11 mouse cellular contexts compared by ENCODE assay signal in genomic region chr14:55857588-55857987, GRCm38 (mm10). TPM values are rescaled to one million over a fixed set of nuclear protein-coding genes. Genes with fewer than 3 reads are reported as not detected.
DNase-seq lines count a peak whose midpoint lies in the region; ATAC-seq lines count a peak whose summit lies in the region.
"Had no signal": no experiment of that assay in that cellular context is flagged by ENCODE, and none has a peak within 500 bp of the region (broad histone marks: within the 10 kb centered on the region; RNA-seq: fewer than 3 reads in every experiment).

No protein-coding gene starts in this region.

- no peak for ATAC-seq in forebrain, embryonic 12.5 days (ENCODE audit: low FRiP score)
- no peak for ATAC-seq in forebrain, embryonic 11.5 days (replicated peaks; ENCODE audit: low FRiP score)
- ATAC-seq in midbrain, embryonic 13.5 days: no peak
- no peak for ATAC-seq in midbrain, embryonic 11.5 days (ENCODE audit: low FRiP score)
- no peak for ATAC-seq in lung, embryonic 15.5 days (ENCODE audit: borderline replicate concordance, extremely low read depth, low FRiP score, low TSS enrichment)
- no peak for ATAC-seq in megakaryocyte, adult 5-6 weeks (ENCODE audit: poor library complexity, severe bottlenecking)
- ATAC-seq: Patski had no signal

- H3K27ac ChIP-seq in forebrain, embryonic 12.5 days: no peak overlapping the region
- no peak overlapping the region for H3K27ac ChIP-seq in forebrain, embryonic 11.5 days (ENCODE audit: low read depth, low read length)
- no peak overlapping the region; the same call in 1 of the 2 replicates for H3K27ac ChIP-seq in midbrain, embryonic 13.5 days
- no peak overlapping the region for H3K27ac ChIP-seq in midbrain, embryonic 11.5 days (ENCODE audit: low read depth, low read length)
- H3K27ac ChIP-seq in lung, embryonic 15.5 days: no peak overlapping the region
- H3K27ac ChIP-seq: left cerebral cortex, adult 2 months had no signal

- H3K9ac ChIP-seq in forebrain, embryonic 12.5 days: no peak overlapping the region; the same call in 1 of the 2 replicates
- H3K9ac ChIP-seq in forebrain, embryonic 11.5 days (ENCODE audit: low read length): no peak overlapping the region
- H3K9ac ChIP-seq in midbrain, embryonic 13.5 days (replicated peaks): peak overlapping the region; percentile 28; the same call in 1 of the 2 replicates
- no peak overlapping the region for H3K9ac ChIP-seq in midbrain, embryonic 11.5 days (ENCODE audit: low read length)
- H3K9ac ChIP-seq in lung, embryonic 15.5 days: no peak overlapping the region

- no peaks in the 10 kb centered on the region for H3K9me3 ChIP-seq in forebrain, embryonic 12.5 days
- no peaks in the 10 kb centered on the region for H3K9me3 ChIP-seq in forebrain, embryonic 11.5 days (ENCODE audit: control insufficient read depth, low read length)
- no peaks in the 10 kb centered on the region for H3K9me3 ChIP-seq in midbrain, embryonic 13.5 days
- H3K9me3 ChIP-seq in midbrain, embryonic 11.5 days (ENCODE audit: control insufficient read depth, low read length): no peaks in the 10 kb centered on the region
- H3K9me3 ChIP-seq in lung, embryonic 15.5 days: no peaks in the 10 kb centered on the region

- no peaks in the 10 kb centered on the region for H3K27me3 ChIP-seq in forebrain, embryonic 12.5 days
- H3K27me3 ChIP-seq in forebrain, embryonic 11.5 days (ENCODE audit: control insufficient read depth, insufficient read depth, low read length): no peaks in the 10 kb centered on the region
- H3K27me3 ChIP-seq in midbrain, embryonic 13.5 days: no peaks in the 10 kb centered on the region
- no peaks in the 10 kb centered on the region for H3K27me3 ChIP-seq in midbrain, embryonic 11.5 days (ENCODE audit: control insufficient read depth, insufficient read depth, low read length)
- H3K27me3 ChIP-seq in lung, embryonic 15.5 days: no peaks in the 10 kb centered on the region

- no peak for DNase-seq in forebrain, embryonic 11.5 days (ENCODE audit: low spot score)
- DNase-seq in midbrain, embryonic 11.5 days (ENCODE audit: low spot score, missing footprints): no peak
- no peak for DNase-seq in spleen, postnatal 14 days (ENCODE audit: low spot score in 2 of 2)
- DNase-seq in ovary, postnatal 14 days (ENCODE audit: low spot score): no peak

- 74% methylated on average over 4 of the region's 4 CpGs for WGBS in forebrain, embryonic 12.5 days
- 78% methylated on average over 4 of the region's 4 CpGs for WGBS in forebrain, embryonic 11.5 days
- WGBS in midbrain, embryonic 13.5 days: 79% methylated on average over 4 of the region's 4 CpGs
- WGBS in midbrain, embryonic 11.5 days: 80% methylated on average over 4 of the region's 4 CpGs
- 39% methylated on average over 4 of the region's 4 CpGs for WGBS in lung, embryonic 15.5 days

- H3K4me3 ChIP-seq in forebrain, embryonic 12.5 days (replicated peaks): no peak overlapping the region
- H3K4me3 ChIP-seq in forebrain, embryonic 11.5 days (ENCODE audit: low read depth, low read length): no peak overlapping the region
- H3K4me3 ChIP-seq in midbrain, embryonic 13.5 days (replicated peaks): 0 out of 2 replicates have a peak overlapping the region, but pooled peaks have one; percentile 2
- H3K4me3 ChIP-seq in midbrain, embryonic 11.5 days (ENCODE audit: low read depth, low read length): no peak overlapping the region
- no peak overlapping the region for H3K4me3 ChIP-seq in lung, embryonic 15.5 days
- H3K4me3 ChIP-seq: left cerebral cortex, adult 2 months had no signal

- peaks cover 57% of the 10 kb centered on the region for H3K4me1 ChIP-seq in forebrain, embryonic 12.5 days
- H3K4me1 ChIP-seq in forebrain, embryonic 11.5 days (replicated peaks; ENCODE audit: control insufficient read depth, insufficient read depth, low read length): peaks cover 23% of the 10 kb centered on the region
- H3K4me1 ChIP-seq in midbrain, embryonic 13.5 days (replicated peaks): peaks cover 75% of the 10 kb centered on the region
- H3K4me1 ChIP-seq in midbrain, embryonic 11.5 days (ENCODE audit: control insufficient read depth, insufficient read depth, low read length): peaks cover 38% of the 10 kb centered on the region
- H3K4me1 ChIP-seq in lung, embryonic 15.5 days: peaks cover 66% of the 10 kb centered on the region

- H3K4me2 ChIP-seq in forebrain, embryonic 12.5 days: peak overlapping the region; percentile 10; the same call in 1 of the 2 replicates
- no peak overlapping the region for H3K4me2 ChIP-seq in forebrain, embryonic 11.5 days (ENCODE audit: low read depth, low read length, severe bottlenecking)
- peak overlapping the region; percentile 23 for H3K4me2 ChIP-seq in midbrain, embryonic 13.5 days (replicated peaks)
- no peak overlapping the region for H3K4me2 ChIP-seq in midbrain, embryonic 11.5 days
- peak overlapping the region; percentile 77 for H3K4me2 ChIP-seq in lung, embryonic 15.5 days

- peaks cover 9% of the 10 kb centered on the region; the same call in 1 of the 2 replicates for H3K36me3 ChIP-seq in forebrain, embryonic 12.5 days (replicated peaks)
- H3K36me3 ChIP-seq in forebrain, embryonic 11.5 days (ENCODE audit: control insufficient read depth, insufficient read depth, low read length): no peaks in the 10 kb centered on the region
- 0 out of 2 replicates have a peak, but pooled peaks cover 3% of the 10 kb centered on the region for H3K36me3 ChIP-seq in midbrain, embryonic 13.5 days
- H3K36me3 ChIP-seq in midbrain, embryonic 11.5 days (ENCODE audit: control insufficient read depth, insufficient read depth, low read length): no peaks in the 10 kb centered on the region
- peaks cover 5% of the 10 kb centered on the region; the same call in 1 of the 2 replicates for H3K36me3 ChIP-seq in lung, embryonic 15.5 days

RNA-seq across cellular contexts. Expression of gene Nynrin, which starts 3.8 kb away (rescaled TPM):
- polyA plus RNA-seq in forebrain, embryonic 12.5 days (2016; fragmentation: Nextera tagmentation; extraction: Ambion mirVana): 23.9 and 26.9 TPM in 2 replicates
- polyA plus RNA-seq in forebrain, embryonic 11.5 days (2014; fragmentation: Nextera tagmentation; extraction: Ambion mirVana): 20.2 and 20.3 TPM in 2 replicates
- polyA plus RNA-seq in midbrain, embryonic 13.5 days (2015; fragmentation: Nextera tagmentation; extraction: Ambion mirVana): 13.4 and 13.5 TPM in 2 replicates
- 10.7 and 12.0 TPM in 2 replicates for polyA plus RNA-seq in midbrain, embryonic 11.5 days (2014; fragmentation: Nextera tagmentation; extraction: Ambion mirVana)
- polyA plus RNA-seq in lung, embryonic 15.5 days (2015; fragmentation: Nextera tagmentation; extraction: Ambion mirVana): 19.5 and 19.7 TPM in 2 replicates
- total RNA-seq in megakaryocyte, adult 5-6 weeks (2015): 1.1 and 1.6 TPM in 2 replicates
- 1.4 and 1.5 TPM in 2 replicates for total RNA-seq in megakaryocyte, adult 5-6 weeks (2017)
- polyA plus RNA-seq: Patski had no signal

RNA-seq across cellular contexts. Expression of gene Cbln3, which starts 26.6 kb away (rescaled TPM):
- 0.04 and 0.27 TPM in 2 replicates for polyA plus RNA-seq in forebrain, embryonic 12.5 days (2016; fragmentation: Nextera tagmentation; extraction: Ambion mirVana)
- polyA plus RNA-seq in forebrain, embryonic 11.5 days (2014; fragmentation: Nextera tagmentation; extraction: Ambion mirVana): 0.37 TPM in 1 of 2 replicates, not detected in the other
- polyA plus RNA-seq in midbrain, embryonic 13.5 days (2015; fragmentation: Nextera tagmentation; extraction: Ambion mirVana): 0.23 and 0.26 TPM in 2 replicates
- polyA plus RNA-seq in midbrain, embryonic 11.5 days (2014; fragmentation: Nextera tagmentation; extraction: Ambion mirVana): 0.03 and 0.23 TPM in 2 replicates
- polyA plus RNA-seq in lung, embryonic 15.5 days (2015; fragmentation: Nextera tagmentation; extraction: Ambion mirVana): 0.88 and 1.2 TPM in 2 replicates
- total RNA-seq in megakaryocyte, adult 5-6 weeks (2015): 0.40 TPM in 1 of 2 replicates, not detected in the other
- 0.44 TPM in 1 of 2 replicates, not detected in the other for total RNA-seq in megakaryocyte, adult 5-6 weeks (2017)
- total RNA-seq: granulocyte monocyte progenitor cell, adult 5-6 weeks had no signal

RNA-seq across cellular contexts. Expression of gene Khnyn, which starts 27.2 kb away (rescaled TPM):
- polyA plus RNA-seq in forebrain, embryonic 12.5 days (2016; fragmentation: Nextera tagmentation; extraction: Ambion mirVana): 18.9 and 21.2 TPM in 2 replicates
- polyA plus RNA-seq in forebrain, embryonic 11.5 days (2014; fragmentation: Nextera tagmentation; extraction: Ambion mirVana): 13.6 and 14.9 TPM in 2 replicates
- 10.1 and 11.1 TPM in 2 replicates for polyA plus RNA-seq in midbrain, embryonic 13.5 days (2015; fragmentation: Nextera tagmentation; extraction: Ambion mirVana)
- 8.5 and 8.7 TPM in 2 replicates for polyA plus RNA-seq in midbrain, embryonic 11.5 days (2014; fragmentation: Nextera tagmentation; extraction: Ambion mirVana)
- 18.3 and 18.8 TPM in 2 replicates for polyA plus RNA-seq in lung, embryonic 15.5 days (2015; fragmentation: Nextera tagmentation; extraction: Ambion mirVana)
- 9.4 and 11.8 TPM in 2 replicates for total RNA-seq in megakaryocyte, adult 5-6 weeks (2015)
- 33.7 and 37.6 TPM in 2 replicates for total RNA-seq in megakaryocyte, adult 5-6 weeks (2017)

RNA-seq across cellular contexts. Expression of gene Nfatc4, which starts 34.6 kb away (rescaled TPM):
- polyA plus RNA-seq in forebrain, embryonic 12.5 days (2016; fragmentation: Nextera tagmentation; extraction: Ambion mirVana): 25.4 and 35.6 TPM in 2 replicates
- 30.8 and 32.7 TPM in 2 replicates for polyA plus RNA-seq in forebrain, embryonic 11.5 days (2014; fragmentation: Nextera tagmentation; extraction: Ambion mirVana)
- polyA plus RNA-seq in midbrain, embryonic 13.5 days (2015; fragmentation: Nextera tagmentation; extraction: Ambion mirVana): 7.9 and 8.8 TPM in 2 replicates
- 9.9 and 11.5 TPM in 2 replicates for polyA plus RNA-seq in midbrain, embryonic 11.5 days (2014; fragmentation: Nextera tagmentation; extraction: Ambion mirVana)
- polyA plus RNA-seq in lung, embryonic 15.5 days (2015; fragmentation: Nextera tagmentation; extraction: Ambion mirVana): 50.9 and 52.7 TPM in 2 replicates
- total RNA-seq in megakaryocyte, adult 5-6 weeks (2015): not detected in 2 replicates
- not detected in 2 replicates for total RNA-seq in megakaryocyte, adult 5-6 weeks (2017)
- total RNA-seq: granulocyte monocyte progenitor cell, adult 5-6 weeks had no signal

RNA-seq across cellular contexts. Expression of gene Sdr39u1, which starts 42.5 kb away (rescaled TPM):
- 42.6 and 51.0 TPM in 2 replicates for polyA plus RNA-seq in forebrain, embryonic 12.5 days (2016; fragmentation: Nextera tagmentation; extraction: Ambion mirVana)
- 38.0 and 48.6 TPM in 2 replicates for polyA plus RNA-seq in forebrain, embryonic 11.5 days (2014; fragmentation: Nextera tagmentation; extraction: Ambion mirVana)
- 89.4 and 92.5 TPM in 2 replicates for polyA plus RNA-seq in midbrain, embryonic 13.5 days (2015; fragmentation: Nextera tagmentation; extraction: Ambion mirVana)
- 25.0 and 27.8 TPM in 2 replicates for polyA plus RNA-seq in midbrain, embryonic 11.5 days (2014; fragmentation: Nextera tagmentation; extraction: Ambion mirVana)
- 51.8 and 52.9 TPM in 2 replicates for polyA plus RNA-seq in lung, embryonic 15.5 days (2015; fragmentation: Nextera tagmentation; extraction: Ambion mirVana)
- total RNA-seq in megakaryocyte, adult 5-6 weeks (2015): 1.9 and 3.0 TPM in 2 replicates
- total RNA-seq in megakaryocyte, adult 5-6 weeks (2017): 0.99 and 2.9 TPM in 2 replicates

Comparison
In these comparisons a context has a peak if more than half of its experiments do, and no peak if none do; other contexts are left out.
1. H3K4me2 ChIP-seq: peak in forebrain, embryonic 12.5 days (single experiment), midbrain, embryonic 13.5 days (single experiment) and lung, embryonic 15.5 days (single experiment); none in forebrain, embryonic 11.5 days (single experiment) and midbrain, embryonic 11.5 days (single experiment).